Mouse (Mus musculus) lung, embryonic 15.5 days (tissue): ENCODE results near the gene Mknk1. TPM values are rescaled to one million over a fixed set of nuclear protein-coding genes. Genes with fewer than 3 reads are reported as not detected.

Source experiments
- ATAC-seq: fragments of 200-750 bp; cut with Nextera tagmentation; 2 replicates; pipeline ENCODE4 v1.8.0; 2017; ENCODE audit warnings: moderate number of reproducible peaks, borderline replicate concordance; ENCODE audit not compliant: low FRiP score, low TSS enrichment; ENCODE audit errors: extremely low read depth
- H3K27ac ChIP-seq: fragments of 300-500 bp; sonication (generic); 2 replicates; pipeline ENCODE4 v1.5.1; 2015; ENCODE audit warnings: moderate library complexity, mild to moderate bottlenecking, inconsistent platforms
- H3K27me3 ChIP-seq: fragments of 300-500 bp; sonication (generic); 2 replicates; pipeline ENCODE4 v1.6.1; 2015; ENCODE audit warnings: inconsistent platforms
- H3K36me3 ChIP-seq: fragments of 300-500 bp; sonication (generic); 2 replicates; pipeline ENCODE4 v1.6.1; 2015; ENCODE audit warnings: inconsistent platforms
- H3K4me1 ChIP-seq: fragments of 300-500 bp; sonication (generic); 2 replicates; pipeline ENCODE4 v1.6.1; 2015; ENCODE audit warnings: inconsistent platforms
- H3K4me2 ChIP-seq: fragments of 300-500 bp; sonication (generic); 2 replicates; pipeline ENCODE4 v1.6.1; 2015; ENCODE audit warnings: inconsistent platforms, mild to moderate bottlenecking, moderate library complexity
- H3K4me3 ChIP-seq: fragments of 300-500 bp; sonication (generic); 2 replicates; pipeline ENCODE4 v1.5.1; 2015; ENCODE audit warnings: mild to moderate bottlenecking, inconsistent platforms
- H3K9ac ChIP-seq: fragments of 300-500 bp; sonication (generic); 2 replicates; pipeline ENCODE4 v1.6.1; 2015; ENCODE audit warnings: inconsistent platforms
- H3K9me3 ChIP-seq: fragments of 300-500 bp; sonication (generic); 2 replicates; pipeline ENCODE4 v1.6.1; 2016; ENCODE audit warnings: inconsistent platforms
- WGBS: fragments of 180-500 bp; shearing (Covaris S2); methylation state at CpG from one replicate; pipeline ENCODE4 v1.1.7; 2015; 5-methylcytosine and 5-hydroxymethylcytosine counted together
- polyA plus RNA-seq: library from polyadenylated mRNA; unstranded; fragments of >200 nt; fragmentation: Nextera tagmentation; extraction: Ambion mirVana; gene quantifications from 2 replicates; pipeline ENCODE4 v1.2.1, GENCODE M21; 2015

Mknk1 gene
- polyA plus RNA-seq, 1 experiment from 2014 or later: 28.3 TPM

- H3K36me3 ChIP-seq: peaks cover 17% of the 10 kb centered on the region
- H3K4me1 ChIP-seq: no peaks in the 10 kb centered on the region
- H3K4me2 ChIP-seq: no peak overlapping the region
- H3K9me3 ChIP-seq: no peaks in the 10 kb centered on the region
- no peak overlapping the region for H3K4me3 ChIP-seq
- WGBS: 35% methylated on average over 16 of the region's 16 CpGs
- no peak overlapping the region for H3K27ac ChIP-seq
- H3K9ac ChIP-seq: no peak overlapping the region
- ATAC-seq: no peak
- no peaks in the 10 kb centered on the region for H3K27me3 ChIP-seq
Measured at GRCm38 (mm10) chr4:115869512-115870210, 30.7 kb downstream of the Mknk1 start.

DNA sequence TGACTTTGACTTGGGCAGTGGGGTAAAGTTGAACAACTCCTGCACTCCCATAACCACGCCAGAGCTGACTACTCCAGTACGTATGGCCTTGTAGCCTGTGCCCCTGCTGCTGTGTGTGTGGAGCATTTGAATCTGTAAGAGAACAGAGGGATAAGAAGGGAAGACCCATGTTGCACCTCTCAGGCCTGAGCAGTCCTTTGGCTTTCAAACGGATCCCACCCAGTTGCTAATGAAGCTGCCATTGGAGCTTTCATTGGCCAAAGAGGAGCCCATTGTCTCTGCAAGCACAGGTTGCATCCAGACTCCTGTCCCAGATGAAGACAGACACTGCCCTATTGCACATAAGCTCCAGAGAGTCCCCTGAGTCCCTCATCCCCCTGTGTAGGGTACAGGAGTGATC lies 34.2 kb downstream of the Mknk1 start:
- Histone ChIP-seq H3K4me2 (no peak overlapping the region), H3K27ac (no peak overlapping the region), H3K27me3 (no peaks in the 10 kb centered on the region), H3K4me1 (0 out of 2 replicates have a peak, but pooled peaks cover 4% of the 10 kb centered on the region), H3K36me3 (peaks cover 17% of the 10 kb centered on the region), H3K9me3 (no peaks in the 10 kb centered on the region), H3K9ac (no peak overlapping the region), H3K4me3 (no peak overlapping the region)
- ATAC-seq: no peak
- WGBS: 88% methylated on average over 3 of the region's 3 CpGs

- Histone ChIP-seq H3K36me3 (peaks cover 9% of the 10 kb centered on the region), H3K9me3 (no peaks in the 10 kb centered on the region), H3K27ac (no peak overlapping the region), H3K4me2 (peak overlapping the region; percentile 36; the same call in 1 of the 2 replicates), H3K9ac (no peak overlapping the region), H3K4me3 (no peak overlapping the region), H3K27me3 (no peaks in the 10 kb centered on the region), H3K4me1 (0 out of 2 replicates have a peak, but pooled peaks cover 7% of the 10 kb centered on the region)
- WGBS: 4% methylated on average over 11 of the region's 11 CpGs
- ATAC-seq: peak; percentile 50; the same call in 1 of the 2 replicates
Measured at GRCm38 (mm10) chr4:115878216-115878678, 39.2 kb downstream of the Mknk1 start.

DNA sequence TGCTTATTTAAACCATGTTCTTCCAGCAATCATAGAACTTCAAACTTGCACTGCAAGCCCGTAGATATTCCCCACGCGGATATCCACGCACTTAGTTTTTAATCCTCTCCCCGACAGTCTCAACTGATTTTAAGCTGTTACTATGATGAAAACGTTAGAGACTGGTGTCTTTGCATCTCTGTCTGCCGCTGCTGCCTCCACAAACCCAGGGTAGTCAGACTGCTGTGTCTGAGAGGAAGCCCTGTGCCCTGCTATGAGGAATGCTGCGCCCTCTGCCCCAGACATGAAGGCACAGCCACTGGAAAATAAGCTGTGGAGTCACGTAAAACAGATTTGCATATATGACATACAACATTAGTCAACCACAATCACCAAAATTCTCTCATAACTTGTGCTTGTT lies 39.8 kb downstream of the Mknk1 start:
- ATAC-seq: no peak
- no peak overlapping the region for H3K4me3 ChIP-seq
- H3K9ac ChIP-seq: no peak overlapping the region
- H3K27ac ChIP-seq: no peak overlapping the region
- H3K4me2 ChIP-seq: peak overlapping the region; percentile 36; the same call in 1 of the 2 replicates
- H3K4me1 ChIP-seq: 0 out of 2 replicates have a peak, but pooled peaks cover 7% of the 10 kb centered on the region
- H3K36me3 ChIP-seq: peaks cover 3% of the 10 kb centered on the region; the same call in 1 of the 2 replicates
- no peaks in the 10 kb centered on the region for H3K27me3 ChIP-seq
- WGBS: 34% methylated on average over 9 of the region's 9 CpGs
- H3K9me3 ChIP-seq: no peaks in the 10 kb centered on the region

- Histone ChIP-seq H3K4me2 (no peak overlapping the region), H3K4me3 (no peak overlapping the region), H3K27me3 (no peaks in the 10 kb centered on the region), H3K9me3 (no peaks in the 10 kb centered on the region), H3K36me3 (no peaks in the 10 kb centered on the region), H3K27ac (no peak overlapping the region), H3K4me1 (0 out of 2 replicates have a peak, but pooled peaks cover 7% of the 10 kb centered on the region), H3K9ac (no peak overlapping the region)
- WGBS: 19% methylated on average over 1 of the region's 1 CpGs
- no peak for ATAC-seq
Measured at GRCm38 (mm10) chr4:115881183-115881582, 42.2 kb downstream of the Mknk1 start.

DNA sequence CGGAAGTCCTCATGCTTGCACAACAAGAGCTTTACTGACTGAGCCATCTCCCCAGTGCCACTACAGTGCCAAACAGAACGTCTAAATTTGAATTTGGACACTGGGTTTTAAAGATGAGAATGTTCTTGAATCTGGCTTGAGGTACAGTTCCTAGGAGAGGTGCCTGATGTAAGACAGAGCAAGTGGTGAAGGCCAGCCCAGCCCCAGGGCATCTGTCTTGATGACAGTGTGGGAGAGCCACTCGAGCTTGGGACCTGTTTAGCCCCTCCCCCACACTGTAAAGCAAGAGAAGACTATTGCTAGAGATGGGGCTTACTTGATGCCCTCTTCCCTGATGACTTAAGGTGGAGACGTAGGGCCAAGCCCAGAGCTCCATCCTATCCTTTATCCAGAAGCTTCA lies 43.2 kb downstream of the Mknk1 start:
- no peaks in the 10 kb centered on the region for H3K9me3 ChIP-seq
- H3K27me3 ChIP-seq: no peaks in the 10 kb centered on the region
- H3K36me3 ChIP-seq: no peaks in the 10 kb centered on the region
- H3K4me1 ChIP-seq: 0 out of 2 replicates have a peak, but pooled peaks cover 7% of the 10 kb centered on the region
- WGBS: 49% methylated on average over 4 of the region's 4 CpGs
- H3K4me3 ChIP-seq: no peak overlapping the region
- H3K4me2 ChIP-seq: no peak overlapping the region
- H3K9ac ChIP-seq: no peak overlapping the region
- no peak for ATAC-seq
- no peak overlapping the region for H3K27ac ChIP-seq

DNA sequence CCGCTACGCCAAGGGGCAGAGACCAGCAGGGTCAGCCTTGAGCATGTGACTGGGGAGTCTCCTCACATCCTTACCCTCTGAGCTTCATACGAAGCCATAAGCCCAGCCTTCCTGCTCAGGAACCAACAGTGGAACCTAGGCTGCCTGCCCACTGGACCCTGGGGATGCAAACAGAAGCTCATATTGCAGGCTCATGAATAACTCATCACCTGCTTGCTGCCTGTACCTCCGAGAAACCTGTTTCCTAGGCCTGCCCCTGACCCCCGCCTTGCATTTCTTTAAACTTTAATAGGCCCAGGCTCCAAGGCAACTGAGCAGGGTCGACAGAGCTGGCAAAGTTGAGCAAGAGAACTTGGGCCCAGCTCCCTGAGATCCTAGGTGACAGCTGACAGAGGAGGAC lies 45.0 kb downstream of the Mknk1 start, which contains the start of gene Kncn:
TSS of gene Kncn (plus strand) at position 379 of the 400 bp plus-strand sequence.
- WGBS: 70% methylated on average over 6 of the region's 6 CpGs
- Histone ChIP-seq H3K27me3 (no peaks in the 10 kb centered on the region), H3K9ac (no peak within 1 kb of the TSS), H3K9me3 (no peaks in the 10 kb centered on the region), H3K4me1 (no peaks in the 10 kb centered on the region), H3K4me3 (no peak within 1 kb of the TSS), H3K27ac (no peak within 1 kb of the TSS), H3K4me2 (no peak within 1 kb of the TSS), H3K36me3 (no peaks in the 10 kb centered on the region)
- ATAC-seq: no peak

GRCm38 (mm10) chr4:115885846-115886245 lies 46.8 kb downstream of the Mknk1 start:
- Histone ChIP-seq H3K27me3 (peaks cover 17% of the 10 kb centered on the region), H3K36me3 (no peaks in the 10 kb centered on the region), H3K4me2 (no peak overlapping the region), H3K4me3 (no peak overlapping the region), H3K9me3 (no peaks in the 10 kb centered on the region), H3K4me1 (peaks cover 7% of the 10 kb centered on the region), H3K9ac (no peak overlapping the region), H3K27ac (no peak overlapping the region)
- 60% methylated on average over 3 of the region's 3 CpGs for WGBS
- no peak for ATAC-seq

DNA sequence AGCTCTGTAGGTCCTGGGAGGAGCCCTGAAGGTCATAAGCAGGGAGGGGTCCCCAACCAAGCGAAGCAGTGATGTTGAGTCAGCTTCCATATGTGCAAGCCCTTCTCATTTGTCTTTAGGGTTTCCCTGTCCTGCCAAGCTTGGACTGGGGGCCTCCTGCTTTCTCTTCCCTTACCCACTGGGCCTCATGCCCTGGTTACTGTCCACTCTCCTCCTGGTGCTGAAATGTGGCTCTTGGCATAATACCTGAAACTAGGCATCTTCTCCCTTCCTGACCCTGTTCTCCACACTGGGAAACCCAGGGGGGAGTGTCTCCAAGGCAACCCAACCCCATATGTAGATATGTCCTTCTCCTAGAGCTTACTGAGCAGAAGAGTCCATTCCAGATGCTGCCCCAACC lies 47.9 kb downstream of the Mknk1 start:
- H3K9me3 ChIP-seq: no peaks in the 10 kb centered on the region
- no peak overlapping the region for H3K27ac ChIP-seq
- no peak overlapping the region for H3K9ac ChIP-seq
- no peak overlapping the region for H3K4me3 ChIP-seq
- peaks cover 8% of the 10 kb centered on the region for H3K4me1 ChIP-seq
- 23% methylated on average over 1 of the region's 1 CpGs for WGBS
- ATAC-seq: no peak
- H3K36me3 ChIP-seq: no peaks in the 10 kb centered on the region
- no peak overlapping the region for H3K4me2 ChIP-seq
- H3K27me3 ChIP-seq: peaks cover 27% of the 10 kb centered on the region

DNA sequence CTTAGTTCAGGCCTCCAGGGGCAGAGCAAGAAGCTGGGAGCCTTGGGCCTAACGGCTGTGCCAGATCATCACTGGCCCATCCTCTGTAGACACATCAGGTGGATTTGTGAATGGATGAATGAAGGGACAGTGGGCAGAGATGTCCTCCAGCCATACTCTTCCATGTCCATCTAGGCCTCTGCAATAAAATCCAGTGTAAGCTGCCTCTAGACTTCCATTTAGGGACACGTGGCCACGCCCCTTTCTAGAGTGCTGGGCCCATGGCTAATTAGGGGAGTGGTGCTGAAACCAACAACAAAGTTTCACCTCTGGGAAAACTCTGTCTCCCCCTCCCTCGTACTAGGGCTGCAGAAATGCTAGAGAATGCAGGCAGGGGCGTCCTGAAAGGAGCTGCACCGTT lies 51.1 kb downstream of the Mknk1 start:
- Histone ChIP-seq H3K36me3 (no peaks in the 10 kb centered on the region), H3K9ac (no peak overlapping the region), H3K4me1 (peaks cover 8% of the 10 kb centered on the region), H3K27ac (no peak overlapping the region), H3K27me3 (peaks cover 32% of the 10 kb centered on the region), H3K9me3 (no peaks in the 10 kb centered on the region), H3K4me2 (peak overlapping the region; percentile 46), H3K4me3 (peak overlapping the region; percentile 7; the same call in 1 of the 2 replicates)
- WGBS: 9% methylated on average over 6 of the region's 6 CpGs
- ATAC-seq: no peak

- no peak for ATAC-seq
- H3K36me3 ChIP-seq: no peaks in the 10 kb centered on the region
- peaks cover 36% of the 10 kb centered on the region for H3K27me3 ChIP-seq
- H3K4me2 ChIP-seq: peak within 1 kb of the TSS; percentile 46
- no peak within 1 kb of the TSS for H3K27ac ChIP-seq
- H3K4me3 ChIP-seq: peak within 1 kb of the TSS; percentile 7; the same call in 1 of the 2 replicates
- no peak within 1 kb of the TSS for H3K9ac ChIP-seq
- no peaks in the 10 kb centered on the region for H3K9me3 ChIP-seq
- 1% methylated on average over 31 of the region's 31 CpGs for WGBS
- peaks cover 8% of the 10 kb centered on the region for H3K4me1 ChIP-seq
Measured at GRCm38 (mm10) chr4:115890553-115890952, 51.6 kb downstream of the Mknk1 start, which contains the start of gene 6430628N08Rik. Gene 6430628N08Rik (plus strand): TSS chr4:115890665.

DNA sequence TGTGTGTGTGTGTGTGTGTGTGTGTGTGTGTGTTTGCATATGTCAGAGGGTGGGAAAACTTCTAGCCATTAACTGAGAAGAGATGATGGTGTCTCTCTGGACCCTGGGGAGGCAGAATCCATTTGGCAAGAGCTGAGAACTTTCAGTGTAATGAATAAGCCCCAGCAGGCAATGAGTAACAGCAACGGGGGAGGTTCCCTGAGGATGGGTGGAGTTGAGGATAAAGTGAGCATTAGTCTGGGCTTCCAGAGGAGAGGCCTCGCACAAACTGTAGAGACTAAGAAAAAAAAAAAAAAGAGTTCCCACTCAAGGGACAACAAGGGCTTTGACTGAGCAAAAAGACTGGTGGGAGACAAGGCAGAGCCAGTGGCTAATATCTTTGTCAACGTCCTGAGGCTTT lies 55.3 kb downstream of the Mknk1 start:
- Histone ChIP-seq H3K27me3 (peaks cover 72% of the 10 kb centered on the region), H3K4me2 (no peak overlapping the region)

More for the DNA sequence above, 55.3 kb downstream of the Mknk1 start:
- no peak overlapping the region for H3K27ac ChIP-seq
- no peaks in the 10 kb centered on the region for H3K36me3 ChIP-seq
- peaks cover 16% of the 10 kb centered on the region for H3K4me1 ChIP-seq
- no peak for ATAC-seq
- no peaks in the 10 kb centered on the region for H3K9me3 ChIP-seq
- 5% methylated on average over 3 of the region's 3 CpGs for WGBS
- H3K9ac ChIP-seq: no peak overlapping the region
- H3K4me3 ChIP-seq: no peak overlapping the region
